In the genomic region with DNA sequence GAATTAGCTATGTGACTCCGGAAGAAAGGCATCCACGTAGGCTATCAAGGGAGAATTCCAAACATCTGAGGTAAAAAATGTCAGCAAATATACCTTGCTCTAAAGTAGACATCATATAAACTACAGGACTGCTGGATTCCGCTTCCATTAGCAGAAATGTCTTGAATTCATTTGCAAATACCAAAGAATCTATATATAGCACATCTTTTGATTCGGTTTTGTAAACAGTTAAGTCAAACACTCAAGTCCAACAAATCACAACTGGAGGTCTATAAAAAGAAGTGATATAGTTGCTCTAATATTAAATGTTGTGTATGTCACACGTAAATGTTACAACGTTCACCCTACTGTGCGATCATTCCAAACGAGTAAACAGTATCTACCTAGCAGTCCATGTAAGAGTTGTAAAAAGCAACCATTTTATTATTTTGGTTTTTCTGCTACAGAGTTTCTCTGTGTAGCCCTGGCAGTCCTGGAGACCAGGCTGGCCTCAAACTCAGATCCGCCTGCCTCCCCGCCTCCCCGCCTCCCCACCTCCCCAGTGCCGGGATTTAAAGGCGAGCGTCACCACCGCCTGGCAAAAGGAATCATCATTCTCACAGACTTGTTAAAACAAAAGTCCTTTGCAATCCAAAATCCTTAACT, we compare ENCODE assay signal across 8 mouse cellular contexts. TPM values are rescaled to one million over a fixed set of nuclear protein-coding genes. Genes with fewer than 3 reads are reported as not detected.
A peak's percentile ranks its signal among the peaks of the same experiment; 100 is the strongest.
DNase-seq lines count a peak whose midpoint lies in the region; ATAC-seq and TF ChIP-seq lines count a peak whose summit lies in the region.

No protein-coding gene starts in this region.

- no peak for TF ChIP-seq EP300 in heart, postnatal 0 days (IDR thresholded peaks at IDR 0.05; ENCODE audit: low read depth)

- H3K4me3 ChIP-seq in heart, postnatal 0 days (ENCODE audit: low read depth, low read length): peak overlapping the region; percentile 78
- H3K4me3 ChIP-seq in G1E (ENCODE audit: low read depth, low read length): peak overlapping the region; percentile 92
- peak overlapping the region; percentile 71 for H3K4me3 ChIP-seq in hindbrain, embryonic 11.5 days (ENCODE audit: low read depth, low read length)
- peak overlapping the region; percentile 63 for H3K4me3 ChIP-seq in midbrain, embryonic 12.5 days

- H3K36me3 ChIP-seq in heart, postnatal 0 days (replicated peaks; ENCODE audit: control insufficient read depth, insufficient read depth, low read length): peaks cover 20% of the 10 kb centered on the region
- peaks cover 46% of the 10 kb centered on the region for H3K36me3 ChIP-seq in G1E (replicated peaks)
- H3K36me3 ChIP-seq in hindbrain, embryonic 11.5 days (ENCODE audit: control insufficient read depth, insufficient read depth, low read length): no peaks in the 10 kb centered on the region
- peaks cover 15% of the 10 kb centered on the region for H3K36me3 ChIP-seq in midbrain, embryonic 12.5 days

- peak overlapping the region; percentile 97 for H3K27ac ChIP-seq in heart, postnatal 0 days (ENCODE audit: low read depth)
- H3K27ac ChIP-seq in hindbrain, embryonic 11.5 days (ENCODE audit: low read depth, low read length): peak overlapping the region; percentile 77
- H3K27ac ChIP-seq in midbrain, embryonic 12.5 days (replicated peaks): peak overlapping the region; percentile 81

- no peak for TF ChIP-seq CTCF in heart, postnatal 0 days (IDR thresholded peaks at IDR 0.05; ENCODE audit: low read depth)
- TF ChIP-seq CTCF in G1E (IDR thresholded peaks at IDR 0.05; ENCODE audit: low read depth, low read length): no peak

- DNase-seq in heart, postnatal 0 days (ENCODE audit: low spot score): peak; percentile 59
- no peak for DNase-seq in heart, postnatal 10 days
- DNase-seq in G1E (ENCODE audit: low spot score): no peak
- no peak for DNase-seq in hindbrain, embryonic 11.5 days (ENCODE audit: low spot score)
- DNase-seq in cerebellum, postnatal 4 days (ENCODE audit: low spot score in 2 of 2): no peak
- DNase-seq in ovary, postnatal 36 days (ENCODE audit: low spot score): no peak
- DNase-seq in layer of hippocampus, adult 11-12 months (ENCODE audit: low spot score): no peak

- H3K4me1 ChIP-seq in heart, postnatal 0 days (ENCODE audit: control insufficient read depth, insufficient read depth): peaks cover 17% of the 10 kb centered on the region
- H3K4me1 ChIP-seq in G1E (ENCODE audit: insufficient read depth, low read depth, low read length): peaks cover 67% of the 10 kb centered on the region
- 0 out of 2 replicates have a peak, but pooled peaks cover 4% of the 10 kb centered on the region for H3K4me1 ChIP-seq in hindbrain, embryonic 11.5 days (replicated peaks; ENCODE audit: control insufficient read depth, insufficient read depth, low read length)
- H3K4me1 ChIP-seq in midbrain, embryonic 12.5 days: peaks cover 44% of the 10 kb centered on the region

- H3K4me2 ChIP-seq in heart, postnatal 0 days (ENCODE audit: low read depth, low read length): peak overlapping the region; percentile 82
- H3K4me2 ChIP-seq in hindbrain, embryonic 11.5 days (replicated peaks; ENCODE audit: low read depth, low read length): peak overlapping the region; percentile 56
- peak overlapping the region; percentile 72 for H3K4me2 ChIP-seq in midbrain, embryonic 12.5 days (replicated peaks)

- H3K9ac ChIP-seq in heart, postnatal 0 days (replicated peaks; ENCODE audit: low read depth, low read length): peak overlapping the region; percentile 94
- peak overlapping the region; percentile 88 for H3K9ac ChIP-seq in hindbrain, embryonic 11.5 days (ENCODE audit: low read depth, low read length)
- peak overlapping the region; percentile 71 for H3K9ac ChIP-seq in midbrain, embryonic 12.5 days (replicated peaks)

- no peaks in the 10 kb centered on the region for H3K27me3 ChIP-seq in heart, postnatal 0 days (ENCODE audit: control insufficient read depth, insufficient read depth, low read length)
- H3K27me3 ChIP-seq in G1E (ENCODE audit: insufficient read depth, low read length): no peaks in the 10 kb centered on the region
- H3K27me3 ChIP-seq in hindbrain, embryonic 11.5 days (ENCODE audit: control insufficient read depth, insufficient read depth, low read length): no peaks in the 10 kb centered on the region
- no peaks in the 10 kb centered on the region for H3K27me3 ChIP-seq in midbrain, embryonic 12.5 days

- WGBS in heart, postnatal 0 days: 3% methylated on average over 15 of the region's 15 CpGs
- 16% methylated on average over 15 of the region's 15 CpGs for WGBS in hindbrain, embryonic 11.5 days
- 16% methylated on average over 15 of the region's 15 CpGs for WGBS in midbrain, embryonic 12.5 days

- no peaks in the 10 kb centered on the region for H3K9me3 ChIP-seq in heart, postnatal 0 days (replicated peaks; ENCODE audit: control insufficient read depth, low read length)
- H3K9me3 ChIP-seq in G1E (replicated peaks): no peaks in the 10 kb centered on the region
- no peaks in the 10 kb centered on the region for H3K9me3 ChIP-seq in hindbrain, embryonic 11.5 days (ENCODE audit: control insufficient read depth, low read length)
- H3K9me3 ChIP-seq in midbrain, embryonic 12.5 days: no peaks in the 10 kb centered on the region

- intact Hi-C loops in heart, postnatal 10 days (cut with DNase I): no loop called here

- ATAC-seq in heart, postnatal 0 days (ENCODE audit: insufficient read depth, low read depth): peak; percentile 27
- ATAC-seq in G1E (ENCODE audit: extremely low read depth, insufficient number of reproducible peaks, low FRiP score, poor library complexity, severe bottlenecking): no peak
- peak; percentile 32 for ATAC-seq in hindbrain, embryonic 11.5 days (ENCODE audit: low FRiP score)
- ATAC-seq in midbrain, embryonic 12.5 days (ENCODE audit: low FRiP score, low read depth): peak; percentile 13; the same call in 1 of the 2 replicates

RNA-seq across cellular contexts. Expression of gene Chchd1, which starts 0.6 kb away (rescaled TPM):
- total RNA-seq in heart, postnatal 0 days (2014; rRNA removed; ENCODE audit: low replicate concordance): 159 and 181 TPM in 2 replicates
- 243 and 251 TPM in 2 replicates for polyA plus RNA-seq in heart, postnatal 0 days (2015; fragmentation: Nextera tagmentation; extraction: Ambion mirVana)
- total RNA-seq in heart, postnatal 10 days (2021): 10 to 100 TPM; 83.7 to 91.9 TPM
- total RNA-seq in G1E (2014; fragmentation: Nextera tagmentation) (43.0 and 53.6 TPM in 2 replicates), G1E (2017) (135 and 152 TPM in 2 replicates)
- polyA plus RNA-seq in G1E (2012): 8.4 and 8.7 TPM in 2 replicates
- 210 and 223 TPM in 2 replicates for polyA plus RNA-seq in hindbrain, embryonic 11.5 days (2014; fragmentation: Nextera tagmentation; extraction: Ambion mirVana)
- polyA plus RNA-seq in midbrain, embryonic 12.5 days (2016; fragmentation: Nextera tagmentation; extraction: Ambion mirVana): 225 and 253 TPM in 2 replicates

RNA-seq across cellular contexts. Expression of gene Zswim8, which starts 5.1 kb away (rescaled TPM):
- 60.1 and 78.8 TPM in 2 replicates for total RNA-seq in heart, postnatal 0 days (2014; rRNA removed; ENCODE audit: low replicate concordance)
- 11.6 and 14.2 TPM in 2 replicates for polyA plus RNA-seq in heart, postnatal 0 days (2015; fragmentation: Nextera tagmentation; extraction: Ambion mirVana)
- 10 to 100 TPM; 68.7 to 71.7 TPM for total RNA-seq in heart, postnatal 10 days (2021)
- 41.1 and 41.2 TPM in 2 replicates for total RNA-seq in G1E (2014; fragmentation: Nextera tagmentation)
- total RNA-seq in G1E (2017): 16.7 and 19.1 TPM in 2 replicates
- 31.5 and 35.7 TPM in 2 replicates for polyA plus RNA-seq in G1E (2012)
- polyA plus RNA-seq in hindbrain, embryonic 11.5 days (2014; fragmentation: Nextera tagmentation; extraction: Ambion mirVana): 25.2 and 32.7 TPM in 2 replicates
- 47.6 and 48.9 TPM in 2 replicates for polyA plus RNA-seq in midbrain, embryonic 12.5 days (2016; fragmentation: Nextera tagmentation; extraction: Ambion mirVana)

RNA-seq across cellular contexts. Expression of gene Fut11, which starts 7.5 kb away (rescaled TPM):
- 11.1 and 14.2 TPM in 2 replicates for total RNA-seq in heart, postnatal 0 days (2014; rRNA removed; ENCODE audit: low replicate concordance)
- 11.4 and 11.9 TPM in 2 replicates for polyA plus RNA-seq in heart, postnatal 0 days (2015; fragmentation: Nextera tagmentation; extraction: Ambion mirVana)
- total RNA-seq in heart, postnatal 10 days (2021): 10 to 100 TPM; 11.1 to 11.6 TPM
- total RNA-seq in G1E (2014; fragmentation: Nextera tagmentation) (3.5 and 4.6 TPM in 2 replicates), G1E (2017) (7.8 and 8.3 TPM in 2 replicates)
- 4.1 and 5.0 TPM in 2 replicates for polyA plus RNA-seq in G1E (2012)
- 16.7 and 22.9 TPM in 2 replicates for polyA plus RNA-seq in hindbrain, embryonic 11.5 days (2014; fragmentation: Nextera tagmentation; extraction: Ambion mirVana)
- polyA plus RNA-seq in midbrain, embryonic 12.5 days (2016; fragmentation: Nextera tagmentation; extraction: Ambion mirVana): 26.8 and 27.0 TPM in 2 replicates

RNA-seq across cellular contexts. Expression of gene Sec24c, which starts 28.1 kb away (rescaled TPM):
- 71.2 and 91.6 TPM in 2 replicates for total RNA-seq in heart, postnatal 0 days (2014; rRNA removed; ENCODE audit: low replicate concordance)
- polyA plus RNA-seq in heart, postnatal 0 days (2015; fragmentation: Nextera tagmentation; extraction: Ambion mirVana): 42.6 and 42.9 TPM in 2 replicates
- total RNA-seq in heart, postnatal 10 days (2021): 100 to 1,000 TPM; 103 to 105 TPM
- total RNA-seq in G1E (2014; fragmentation: Nextera tagmentation): 119 and 126 TPM in 2 replicates
- 88.4 and 101 TPM in 2 replicates for total RNA-seq in G1E (2017)
- 255 and 271 TPM in 2 replicates for polyA plus RNA-seq in G1E (2012)
- 76.6 and 79.0 TPM in 2 replicates for polyA plus RNA-seq in hindbrain, embryonic 11.5 days (2014; fragmentation: Nextera tagmentation; extraction: Ambion mirVana)
- 97.5 and 99.5 TPM in 2 replicates for polyA plus RNA-seq in midbrain, embryonic 12.5 days (2016; fragmentation: Nextera tagmentation; extraction: Ambion mirVana)

RNA-seq across cellular contexts. Expression of gene Ndst2, which starts 32.1 kb away (rescaled TPM):
- 8.0 and 20.3 TPM in 2 replicates for total RNA-seq in heart, postnatal 0 days (2014; rRNA removed; ENCODE audit: low replicate concordance)
- 7.8 and 8.5 TPM in 2 replicates for polyA plus RNA-seq in heart, postnatal 0 days (2015; fragmentation: Nextera tagmentation; extraction: Ambion mirVana)
- total RNA-seq in heart, postnatal 10 days (2021): 10 to 100 TPM; 15.5 to 18.3 TPM
- total RNA-seq in G1E (2014; fragmentation: Nextera tagmentation) (195 and 204 TPM in 2 replicates), G1E (2017) (227 and 232 TPM in 2 replicates)
- polyA plus RNA-seq in G1E (2012): 61.4 and 72.2 TPM in 2 replicates
- polyA plus RNA-seq in hindbrain, embryonic 11.5 days (2014; fragmentation: Nextera tagmentation; extraction: Ambion mirVana): 20.2 and 21.0 TPM in 2 replicates
- 25.0 and 29.8 TPM in 2 replicates for polyA plus RNA-seq in midbrain, embryonic 12.5 days (2016; fragmentation: Nextera tagmentation; extraction: Ambion mirVana)

Comparison
In these comparisons a context has a peak if more than half of its experiments do, and no peak if none do; other contexts are left out.
1. RNA of gene Chchd1, which starts 0.6 kb away (polyA plus RNA-seq): 225 to 253 TPM in midbrain, embryonic 12.5 days, 243 to 251 TPM in heart, postnatal 0 days and 210 to 223 TPM in hindbrain, embryonic 11.5 days; 8.4 to 8.7 TPM in G1E; every median in the first group is over 10 times any median in the second.
2. Peak in every context shown above with its lines, with median percentiles within 50 percentile points of each other: H3K27ac ChIP-seq, H3K4me2 ChIP-seq, H3K4me3 ChIP-seq and H3K9ac ChIP-seq.